Mouse (Mus musculus): ENCODE data around the gene Eif5b.
"Not testable (repeated sequence)": the region's sequence is repeated elsewhere in the genome, so short reads cannot be mapped to it uniquely, and the experiment has no call there.

Gene Eif5b

GRCm38 (mm10) chr1:37997867-37998266 lies at the start of gene Eif5b, which contains the start of gene Txndc9:
Eif5b (plus strand) TSS chr1:37998010.
Txndc9 (minus strand) TSS chr1:37997893.
- DNase-seq (ENCODE audit: low read depth, low spot score), result peak; percentile 90

DNA sequence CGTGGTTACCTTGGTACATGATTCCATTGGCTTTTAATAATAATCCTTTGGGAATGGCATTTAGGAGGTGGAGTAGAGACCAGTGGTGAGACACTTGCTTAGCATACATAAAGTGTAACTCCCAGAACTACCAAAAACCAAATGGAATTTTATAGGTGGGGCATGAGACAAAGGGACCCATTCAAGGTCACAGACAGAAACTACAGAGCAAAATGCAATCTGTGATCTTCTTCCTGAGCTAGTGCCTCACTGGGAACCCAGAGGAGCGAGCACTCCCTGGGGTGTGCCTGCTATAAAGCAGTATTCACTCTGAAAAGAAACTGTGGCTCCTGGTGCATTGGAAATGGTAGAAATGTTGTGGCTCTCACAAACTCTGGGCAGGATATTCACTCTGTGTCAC lies 48.9 kb upstream of the Eif5b start:
- no peak for DNase-seq (ENCODE audit: low read depth, low spot score)

DNA sequence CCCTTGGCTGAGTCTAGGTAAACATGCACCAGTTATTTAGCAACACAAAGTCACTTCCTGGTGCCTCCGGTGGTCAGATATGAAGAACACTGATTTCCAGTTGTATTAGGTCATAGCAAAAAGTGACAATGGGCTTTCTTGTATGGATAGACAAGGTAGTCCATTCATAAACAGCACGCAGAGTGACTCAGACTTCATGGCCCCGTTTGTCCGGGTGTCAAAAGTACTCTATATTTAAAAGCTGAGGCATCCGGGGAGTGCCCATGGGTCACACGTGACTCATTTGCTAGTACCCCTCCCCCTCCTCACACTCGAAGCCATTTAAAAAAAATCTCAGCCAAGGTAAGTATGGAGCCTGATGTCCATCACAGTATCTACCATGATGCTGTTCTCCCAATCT lies 43.0 kb upstream of the Eif5b start:
- DNase-seq (ENCODE audit: low read depth, low spot score), result no peak

- no peak for DNase-seq (ENCODE audit: low read depth, low spot score)
Measured at GRCm38 (mm10) chr1:37955251-37955650, 42.6 kb upstream of the Eif5b start.

DNA sequence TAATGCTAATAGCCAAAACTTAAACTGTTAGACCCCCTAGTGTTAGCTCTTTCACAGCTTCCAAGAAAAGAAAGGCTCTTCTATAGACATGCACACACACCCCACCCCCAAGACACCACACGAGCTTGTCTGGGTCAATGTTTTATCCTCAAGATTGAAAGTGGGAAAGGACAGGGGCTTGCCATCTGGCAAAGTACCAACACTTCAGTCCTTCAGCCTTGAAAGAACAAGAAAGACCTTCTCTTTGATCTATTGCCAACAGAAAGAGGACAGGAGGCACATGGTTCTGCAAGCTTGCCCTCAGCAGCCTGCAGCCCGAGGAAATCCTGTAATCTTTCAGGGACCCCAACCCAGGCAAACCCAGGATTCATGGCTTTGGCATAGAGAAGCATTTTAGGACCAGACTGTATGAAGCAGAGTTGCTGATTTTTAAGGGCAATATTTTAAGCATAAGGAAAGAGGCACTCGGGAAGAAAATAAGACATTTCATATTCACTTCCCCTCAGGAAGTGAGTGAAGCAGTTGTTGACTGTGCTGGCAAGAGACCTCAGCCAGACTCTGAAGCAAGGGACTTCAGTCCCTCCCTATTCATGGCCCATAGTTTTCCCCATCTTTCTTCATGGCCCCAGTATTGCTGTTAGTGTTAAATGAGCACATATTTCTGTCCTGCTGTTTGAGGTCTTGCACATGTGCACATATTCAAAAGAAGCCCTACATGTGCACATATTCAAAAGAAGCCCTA lies 40.9 kb upstream of the Eif5b start:
- no peak for DNase-seq (ENCODE audit: low read depth, low spot score)

DNA sequence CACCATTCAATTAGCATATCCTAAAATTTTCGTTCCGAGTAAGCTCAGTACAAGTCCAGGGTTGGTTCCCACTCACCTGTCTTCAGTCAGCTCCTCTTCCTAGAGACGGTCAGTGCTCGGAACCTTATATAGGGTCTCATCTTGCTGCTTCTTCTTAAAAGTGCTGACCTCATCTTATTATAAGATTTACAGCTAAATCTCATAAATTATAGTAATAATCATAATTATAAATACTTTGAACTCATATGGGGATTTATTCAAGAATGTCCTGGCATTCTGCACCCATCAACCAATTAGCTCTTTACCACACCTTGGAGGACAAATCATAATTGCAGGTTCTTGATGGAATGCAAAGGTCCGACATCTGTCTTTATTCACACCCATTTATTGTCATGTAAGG lies 40.2 kb upstream of the Eif5b start, which contains the start of gene Lyg1:
Lyg1 (minus strand) TSS at position 101 of the 400 bp plus-strand sequence.
- no peak for DNase-seq (ENCODE audit: low read depth, low spot score)

GRCm38 (mm10) chr1:37958516-37958915 lies 39.3 kb upstream of the Eif5b start:
- no peak for DNase-seq (ENCODE audit: low read depth, low spot score)

GRCm38 (mm10) chr1:37959486-37959885 lies 38.3 kb upstream of the Eif5b start:
- DNase-seq (ENCODE audit: low read depth, low spot score), result no peak

DNA sequence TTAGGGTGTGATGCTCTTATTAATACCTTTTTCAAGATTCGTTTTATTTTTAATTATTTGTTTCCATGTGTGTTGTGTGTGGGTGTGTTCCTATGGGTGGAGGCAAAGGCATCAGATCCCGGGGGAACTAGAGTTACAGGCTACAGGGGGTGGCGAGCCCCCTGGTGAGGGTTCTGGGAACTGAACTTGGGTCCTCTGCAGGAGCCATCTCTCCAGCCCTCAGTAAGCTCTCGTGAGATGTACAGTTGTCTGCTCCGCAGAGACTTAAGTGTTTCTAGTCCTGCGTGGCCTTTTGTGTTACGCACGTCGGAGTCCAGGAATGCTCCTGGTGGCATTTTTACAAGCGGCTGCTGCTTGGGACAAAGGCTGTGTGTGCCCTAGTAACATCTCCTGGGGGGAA lies 32.2 kb upstream of the Eif5b start:
- DNase-seq (ENCODE audit: low read depth, low spot score), result peak; percentile 36

DNA sequence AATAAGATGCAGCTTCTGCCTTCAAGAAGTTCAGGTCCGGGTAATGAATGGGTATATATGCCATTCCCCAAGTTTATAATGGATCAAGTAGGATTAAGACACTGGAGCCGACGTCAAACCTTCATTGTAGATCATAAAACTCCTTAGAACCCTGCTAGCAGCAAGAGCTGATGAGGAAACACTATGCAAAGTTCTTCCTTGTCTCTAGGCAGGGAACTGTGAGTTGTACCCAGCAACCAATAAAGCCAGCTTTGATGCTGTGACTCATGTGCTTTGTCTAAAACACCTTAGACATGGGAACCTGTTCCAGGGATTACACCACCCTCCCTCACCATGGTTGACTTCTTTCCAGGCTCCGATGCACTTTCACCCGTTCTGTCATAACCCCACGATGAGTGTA lies 29.1 kb upstream of the Eif5b start:
- DNase-seq (ENCODE audit: low read depth, low spot score), result no peak

DNA sequence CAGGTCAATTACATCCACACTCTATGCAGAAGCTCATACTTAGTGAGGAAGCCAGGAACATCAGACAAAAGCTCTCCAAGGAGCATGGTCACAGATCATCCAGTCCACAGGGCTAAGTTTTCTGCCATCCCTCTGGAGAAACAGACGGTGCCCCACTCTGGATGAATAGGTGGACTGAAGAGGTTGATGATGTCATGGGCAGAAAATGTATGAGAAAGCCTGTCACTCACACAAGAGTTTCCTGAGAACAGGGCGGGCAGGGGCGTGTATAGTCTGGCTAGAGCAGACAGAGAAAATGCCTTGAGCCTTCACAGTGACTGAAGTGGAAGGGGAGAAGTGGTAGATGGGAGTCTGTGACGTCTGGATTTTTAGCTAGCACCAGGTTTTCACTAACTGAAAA lies 26.3 kb upstream of the Eif5b start:
- no peak for DNase-seq (ENCODE audit: low read depth, low spot score)

DNA sequence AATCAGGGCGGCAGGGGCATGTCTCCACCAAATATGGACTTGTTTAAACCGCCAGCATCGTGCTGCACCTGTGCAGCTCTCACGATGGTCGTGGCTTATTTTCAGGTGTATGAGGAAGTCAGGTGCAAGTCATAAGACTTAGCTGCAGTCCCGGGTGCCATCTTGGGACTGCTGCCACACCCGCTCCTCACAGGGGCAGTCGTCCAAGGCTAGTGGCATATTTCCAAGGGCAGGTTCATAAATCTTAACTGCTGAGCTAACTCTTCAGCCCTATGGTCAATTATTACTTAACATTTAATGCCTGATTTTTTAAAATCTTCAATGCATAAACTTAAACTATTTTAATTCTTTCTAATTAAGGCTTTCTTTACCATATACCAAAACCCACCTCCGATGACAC lies 21.1 kb upstream of the Eif5b start:
- DNase-seq (ENCODE audit: low read depth, low spot score), result not testable (repeated sequence)

GRCm38 (mm10) chr1:37977303-37977702 lies 20.5 kb upstream of the Eif5b start:
- no peak for DNase-seq (ENCODE audit: low read depth, low spot score)

- DNase-seq (ENCODE audit: low read depth, low spot score), result no peak
Measured at GRCm38 (mm10) chr1:37984326-37984725, 13.5 kb upstream of the Eif5b start.

DNA sequence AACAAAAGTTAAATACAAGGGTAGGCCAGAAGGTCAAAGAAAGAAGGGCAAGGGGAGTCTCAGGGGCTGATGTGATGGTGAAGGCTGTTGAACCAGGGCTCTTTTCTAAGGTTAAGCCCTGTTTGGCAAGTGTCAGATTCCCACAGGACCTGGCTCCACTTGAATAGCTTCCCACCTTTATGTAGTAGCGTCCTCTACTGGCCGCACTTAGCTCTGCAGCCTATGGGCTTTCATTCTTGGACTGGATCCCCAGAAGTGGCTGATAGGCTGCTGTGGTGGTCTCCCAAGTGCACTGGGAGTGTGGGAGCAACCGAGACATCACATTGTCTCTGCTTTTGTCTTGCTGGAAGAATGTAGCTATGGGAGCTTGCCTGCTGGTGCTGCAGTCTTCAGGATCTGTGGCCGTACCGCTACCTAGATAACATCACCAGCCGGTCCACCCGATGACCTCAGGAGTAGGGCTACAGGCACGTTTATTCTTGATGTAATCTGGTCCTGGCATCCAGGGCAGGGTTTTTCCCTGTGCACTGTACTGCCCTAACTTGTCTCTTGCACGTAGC lies 12.0 kb upstream of the Eif5b start:
- DNase-seq (ENCODE audit: low read depth, low spot score), result peak; percentile 42

GRCm38 (mm10) chr1:37987856-37988255 lies 10.0 kb upstream of the Eif5b start:
- DNase-seq (ENCODE audit: low read depth, low spot score), result no peak

DNA sequence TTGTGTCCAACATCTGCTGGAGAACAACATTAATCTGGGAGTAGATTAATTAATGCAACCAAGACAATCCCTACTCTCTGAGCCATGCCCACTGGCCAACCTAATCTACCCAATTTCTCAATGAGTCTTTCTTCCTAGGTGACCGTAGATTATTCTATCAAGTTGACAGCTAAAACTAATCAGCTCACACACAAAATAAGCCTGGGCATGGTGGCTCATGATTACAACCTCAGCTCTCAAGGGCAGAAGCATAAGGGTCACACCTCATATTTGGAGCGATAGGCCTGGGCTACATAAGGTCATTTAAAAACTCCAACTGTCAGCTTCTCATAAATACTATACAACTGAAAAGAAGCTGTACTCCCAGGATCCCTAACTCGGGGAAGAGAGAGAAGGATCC lies 1.6 kb upstream of the Eif5b start:
- no peak for DNase-seq (ENCODE audit: low read depth, low spot score)

GRCm38 (mm10) chr1:37996877-37997484 lies 829 bp upstream of the Eif5b start:
- peak; percentile 92 for DNase-seq (ENCODE audit: low read depth, low spot score)

DNA sequence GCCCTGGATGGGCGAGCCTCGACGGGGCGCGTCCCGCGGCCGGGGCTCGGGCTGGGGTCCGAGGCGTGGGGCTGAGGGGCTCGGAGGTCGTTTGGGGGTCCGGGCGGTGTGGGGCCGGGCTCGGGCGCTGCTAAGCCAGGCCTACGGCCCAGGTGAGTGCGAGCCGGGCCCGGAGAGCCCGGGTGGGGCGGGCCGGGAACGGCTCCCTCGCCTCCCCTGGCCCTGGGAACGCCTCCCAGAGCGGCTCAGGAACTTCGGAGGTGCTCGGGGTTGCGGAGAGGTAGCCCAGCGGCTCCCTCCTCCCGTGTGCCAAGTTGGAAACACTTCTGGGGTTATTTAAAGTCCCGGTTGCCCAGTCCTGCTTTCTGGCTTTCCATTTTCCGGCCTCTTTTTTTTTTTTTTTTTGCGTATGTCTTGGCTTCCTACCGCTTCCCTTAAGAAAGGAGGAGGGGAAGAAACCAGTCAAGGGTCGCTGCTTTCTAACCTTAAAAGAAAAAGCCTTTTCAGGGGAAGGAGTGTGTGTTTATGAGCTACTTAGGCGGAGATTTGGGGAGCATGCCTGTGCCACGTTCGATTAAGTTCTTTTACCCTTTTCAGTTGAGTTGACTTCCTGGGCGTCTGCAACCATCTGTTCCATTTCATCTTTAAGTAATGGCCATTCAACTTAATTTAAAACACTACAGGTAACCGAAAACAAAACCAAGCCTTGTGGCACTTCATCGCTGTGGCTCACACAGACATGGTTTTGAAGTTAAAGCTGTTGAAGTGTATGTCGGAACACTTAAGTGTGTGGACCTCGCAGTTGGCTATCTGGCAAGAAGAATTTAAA lies 775 bp downstream of the Eif5b start:
- no peak for DNase-seq (ENCODE audit: low read depth, low spot score)

DNA sequence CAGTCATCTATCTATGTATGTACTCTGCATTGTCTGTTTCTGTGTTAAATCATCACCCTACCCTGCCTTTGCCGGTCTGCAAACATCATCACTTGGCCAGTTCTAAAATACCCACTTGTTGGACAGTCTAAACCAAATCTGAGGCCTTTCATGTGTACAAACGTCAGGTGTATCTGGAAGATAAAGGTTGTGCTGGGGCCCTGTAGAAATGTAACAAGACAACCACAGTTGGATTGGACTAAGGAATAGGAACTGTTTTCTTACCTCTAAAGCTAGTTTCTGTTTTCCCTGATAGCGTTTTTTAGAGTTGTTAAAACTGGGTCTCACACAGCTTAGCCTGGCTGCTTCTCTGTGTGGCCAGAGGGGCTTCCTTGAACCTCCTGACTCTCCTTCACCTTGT lies 1.7 kb downstream of the Eif5b start:
- no peak for DNase-seq (ENCODE audit: low read depth, low spot score)

DNA sequence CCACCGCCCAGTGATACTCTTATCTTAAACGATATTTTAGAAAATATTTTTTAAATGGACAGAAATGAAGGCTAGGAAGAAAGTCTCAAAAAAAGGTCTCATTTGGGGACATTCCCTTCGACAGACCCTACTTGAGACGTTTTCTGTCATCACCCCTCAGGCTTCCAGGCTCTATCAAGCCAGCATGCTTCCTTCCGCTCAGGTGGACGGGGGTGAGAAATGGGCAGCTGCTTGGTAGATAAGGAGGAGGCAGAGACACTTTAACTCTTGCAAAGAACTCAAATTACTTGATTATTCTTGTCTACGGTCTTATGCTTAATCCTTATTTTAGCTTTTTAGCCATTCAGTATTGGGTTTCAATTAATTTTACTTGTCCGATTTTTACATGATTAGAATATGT lies 3.0 kb downstream of the Eif5b start:
- no peak for DNase-seq (ENCODE audit: low read depth, low spot score)

DNA sequence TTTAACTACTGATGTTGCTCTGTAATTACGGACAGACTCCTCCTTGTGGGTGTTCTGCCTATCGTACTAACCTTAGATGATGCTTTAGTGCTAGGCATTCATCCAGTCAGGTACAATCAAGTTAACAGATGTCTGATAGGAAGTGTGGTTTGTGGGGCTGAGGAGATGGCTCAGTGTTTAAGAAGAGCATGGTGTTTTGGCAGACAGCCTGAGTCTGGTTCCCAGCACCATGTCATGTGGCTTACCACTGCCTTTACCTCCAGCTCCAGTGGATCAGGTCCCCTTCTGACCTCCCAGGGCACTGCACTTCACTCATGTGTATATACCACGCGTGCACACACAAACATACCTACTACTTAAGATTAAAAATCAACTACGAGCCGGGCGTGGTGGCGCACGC lies 4.1 kb downstream of the Eif5b start:
- DNase-seq (ENCODE audit: low read depth, low spot score), result no peak

All from WW6 (cell line).